Mouse (Mus musculus) embryonic fibroblast, embryonic 13.5 days (primary cell): ENCODE results near the gene Sntb2. TPM values are rescaled to one million over a fixed set of nuclear protein-coding genes. Genes with fewer than 3 reads are reported as not detected.

Experiments used
- H3K27ac ChIP-seq: 2 replicates; pipeline ENCODE4 v1.5.1; 2012; ENCODE audit warnings: low read length, control low read depth, inconsistent platforms; ENCODE audit not compliant: insufficient read depth
- H3K4me1 ChIP-seq: 2 replicates; pipeline ENCODE4 v1.6.1; 2011; ENCODE audit warnings: low read length; ENCODE audit not compliant: control insufficient read depth, insufficient read depth
- H3K4me3 ChIP-seq: 2 replicates; pipeline ENCODE4 v1.5.1; 2011; ENCODE audit warnings: mild to moderate bottlenecking, control low read depth, low read length; ENCODE audit not compliant: insufficient read depth
- CTCF ChIP-seq: IDR thresholded peaks from 2 replicates; pipeline ENCODE4 v1.5.1; 2011; ENCODE audit warnings: mild to moderate bottlenecking, control low read depth, low read length, moderate library complexity, borderline replicate concordance; ENCODE audit not compliant: insufficient read depth
- POLR2A ChIP-seq: IDR thresholded peaks from 2 replicates; pipeline ENCODE4 v1.6.1; 2011; ENCODE audit warnings: low read depth, mild to moderate bottlenecking, control low read depth, low read length, moderate library complexity
- polyA plus RNA-seq: library from polyadenylated mRNA; stranded (reverse); fragments of >200 nt; gene quantifications from 2 replicates; pipeline ENCODE4 v1.2.4, GENCODE M21; 2011; ENCODE audit warnings: low read depth; ENCODE audit not compliant: missing spikeins, insufficient read length

Sntb2 gene
- polyA plus RNA-seq, 1 experiment: 23.3 TPM

- no peaks in the 10 kb centered on the region for H3K4me1 ChIP-seq
- H3K4me3 ChIP-seq: peak overlapping the region; percentile 88
- TF ChIP-seq POLR2A (peak; percentile 1; the same call in 1 of the 2 replicates), CTCF (0 out of 2 replicates have a peak, but pooled peaks have one; percentile 12)
- no peak overlapping the region for H3K27ac ChIP-seq
These were observed 121.4 kb downstream of the Sntb2 start for GRCm38 (mm10) chr8:107056973-107057369.

- no peak overlapping the region for H3K4me3 ChIP-seq
- H3K27ac ChIP-seq: no peak overlapping the region
- TF ChIP-seq POLR2A (no peak), CTCF (no peak)
- H3K4me1 ChIP-seq: no peaks in the 10 kb centered on the region
These were observed 127.1 kb downstream of the Sntb2 start for GRCm38 (mm10) chr8:107062613-107063012.

GRCm38 (mm10) chr8:107065511-107066496 lies 130.3 kb downstream of the Sntb2 start, which contains the start of gene Tmed6:
Gene Tmed6, minus strand, starts transcription at chr8:107065644.
- no peak within 1 kb of the TSS for H3K27ac ChIP-seq
- no peaks in the 10 kb centered on the region for H3K4me1 ChIP-seq
- TF ChIP-seq POLR2A (no peak), CTCF (no peak)
- H3K4me3 ChIP-seq: no peak within 1 kb of the TSS

Other genes with a start within 250 kb of the Sntb2 start
- gene Has3, start 65.5 kb upstream of the Sntb2 start, polyA plus RNA-seq: 0.16 and 0.47 TPM in 2 replicates
- gene Utp4, start 42.1 kb upstream of the Sntb2 start, polyA plus RNA-seq: 46.9 and 57.5 TPM in 2 replicates
- 47.0 and 48.3 TPM in 2 replicates for gene Vps4a, start 95.5 kb downstream of the Sntb2 start, polyA plus RNA-seq
- 4.4 and 5.5 TPM in 2 replicates for gene Pdf, start 112.9 kb downstream of the Sntb2 start, polyA plus RNA-seq
- gene Cog8, start 120.9 kb downstream of the Sntb2 start, polyA plus RNA-seq: 31.0 TPM in 2 replicates
- 71.2 and 71.5 TPM in 2 replicates for gene Nip7, start 121.1 kb downstream of the Sntb2 start, polyA plus RNA-seq
- gene Tmed6, start 129.9 kb downstream of the Sntb2 start, polyA plus RNA-seq: not detected in 2 replicates
- gene Terf2, start 160.8 kb downstream of the Sntb2 start, polyA plus RNA-seq: 28.0 and 35.7 TPM in 2 replicates
- 95.0 and 110 TPM in 2 replicates for gene Cyb5b, start 214.9 kb downstream of the Sntb2 start, polyA plus RNA-seq